Mouse (Mus musculus): Measurements from ENCODE around the gene Zbtb9.

DNA sequence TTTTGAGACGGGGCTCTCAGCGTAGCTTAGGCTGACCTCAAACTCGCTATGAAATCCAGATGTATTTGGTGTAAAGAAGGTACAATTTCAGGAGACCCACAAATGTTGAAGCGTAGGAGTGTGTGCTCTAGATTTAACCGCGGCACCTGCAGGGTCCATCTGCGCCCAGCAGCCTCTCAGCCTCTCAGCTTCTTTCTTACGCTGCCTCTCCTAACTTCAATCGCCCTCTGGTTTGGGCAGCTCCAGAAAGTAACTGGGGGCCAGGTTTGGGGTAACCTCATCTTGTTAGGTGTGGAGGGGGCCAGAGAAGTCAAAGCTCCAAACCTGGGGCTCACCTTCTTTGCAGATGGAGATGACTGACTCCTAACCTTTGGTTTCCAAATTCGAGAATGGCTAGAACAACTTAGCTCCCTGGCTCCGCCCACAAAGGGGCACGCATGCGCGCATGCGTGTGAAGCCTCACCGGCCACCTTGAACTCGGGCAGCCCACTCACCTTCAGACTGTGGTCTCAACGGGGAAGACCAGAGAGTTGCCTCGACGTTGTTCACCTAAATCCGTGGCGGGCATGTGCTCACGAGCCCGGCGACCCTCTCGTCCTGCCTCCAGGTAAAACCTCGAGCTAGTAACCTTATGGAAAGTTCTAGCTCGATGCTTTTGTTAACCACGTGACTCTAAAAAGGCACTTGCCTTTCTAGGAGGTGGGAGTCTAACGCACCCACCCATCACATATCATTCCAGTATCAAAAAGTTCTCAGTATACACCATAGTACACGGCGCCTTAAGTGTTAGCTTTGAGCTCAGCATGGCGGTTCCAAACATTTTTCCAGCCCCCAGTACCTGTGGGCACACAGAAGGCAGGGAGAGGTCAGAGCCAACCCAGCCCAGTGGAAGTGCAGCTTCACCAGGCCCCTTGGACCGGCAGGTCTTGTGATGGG lies 44.9 kb downstream of the Zbtb9 start:
- TF ChIP-seq CTCF (IDR thresholded peaks at IDR 0.05; ENCODE audit: insufficient read depth, low read length): no peak
- no peak for TF ChIP-seq POLR2A (IDR thresholded peaks at IDR 0.05; ENCODE audit: borderline replicate concordance, extremely low read depth, low read depth, low read length)
